13 mouse cellular contexts compared by ENCODE assay signal in the genomic region with DNA sequence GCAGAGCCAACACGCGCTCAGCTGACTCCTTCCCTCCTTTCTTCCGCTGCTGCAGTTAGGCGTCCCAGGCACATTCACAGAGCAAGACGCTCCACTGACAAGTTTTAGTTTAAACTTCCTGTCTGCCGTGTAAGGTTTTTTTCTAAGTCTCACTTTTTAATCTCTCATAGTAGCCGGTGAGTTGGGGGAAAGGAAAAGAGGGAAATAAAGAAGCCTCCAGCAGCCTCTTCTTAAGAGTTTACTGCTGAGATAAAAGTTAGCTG. TPM values are rescaled to one million over a fixed set of nuclear protein-coding genes. Genes with fewer than 3 reads are reported as not detected.
DNase-seq lines count a peak whose midpoint lies in the region; ATAC-seq and TF ChIP-seq lines count a peak whose summit lies in the region.
"Had no signal": no experiment of that assay in that cellular context is flagged by ENCODE, and none has a peak within 500 bp of the region (broad histone marks: within the 10 kb centered on the region; RNA-seq: fewer than 3 reads in every experiment).

No protein-coding gene starts in this region.

- DNase-seq in heart, adult 8-10 months (ENCODE audit: low spot score) = no peak
- no peak for DNase-seq in spleen, adult 2 months (ENCODE audit: low read depth in 1 of 2, low spot score in 2 of 2)
- no peak for DNase-seq in spleen, postnatal 4 days (ENCODE audit: low spot score in 2 of 2)
- DNase-seq in cerebellum, adult 9-11 months = no peak
- no peak for DNase-seq in left cerebral cortex, postnatal 36 days (ENCODE audit: low spot score in 2 of 2)
- DNase-seq in left cerebral cortex, adult 8-10 months (ENCODE audit: low spot score in 2 of 2) = no peak
- DNase-seq: cerebellum, postnatal 25 days; layer of hippocampus, postnatal 36 days had no signal

- no peak for TF ChIP-seq CTCF in spleen, adult 2 months (IDR thresholded peaks at IDR 0.05; ENCODE audit: extremely low read depth, insufficient read depth, insufficient read length, insufficient replicate concordance)

- intact Hi-C loops in left cerebral cortex, postnatal 36 days (cut with DNase I) = no loop called here

- TF ChIP-seq POLR2A in spleen, adult 2 months (IDR thresholded peaks at IDR 0.05; ENCODE audit: low read depth, low read length) = no peak

- peak overlapping the region; percentile 38 for H3K4me2 ChIP-seq in heart, embryonic 13.5 days
- 0 out of 2 replicates have a peak overlapping the region, but pooled peaks have one; percentile 26 for H3K4me2 ChIP-seq in intestine, embryonic 16.5 days (ENCODE audit: low read depth, low read length)

- H3K9ac ChIP-seq in heart, embryonic 13.5 days = peak overlapping the region; percentile 63
- H3K9ac ChIP-seq in intestine, embryonic 16.5 days (ENCODE audit: low read depth, low read length) = peak overlapping the region; percentile 38

- ATAC-seq in heart, embryonic 13.5 days (ENCODE audit: extremely low read depth, insufficient number of reproducible peaks, low FRiP score, low TSS enrichment) = no peak
- ATAC-seq in intestine, embryonic 16.5 days = no peak

- 27% methylated on average over 7 of the region's 7 CpGs for WGBS in heart, embryonic 13.5 days
- WGBS in spleen, adult 2 months = 18% methylated on average over 7 of the region's 7 CpGs
- 27% methylated on average over 7 of the region's 7 CpGs for WGBS in intestine, embryonic 16.5 days

- H3K27ac ChIP-seq in heart, embryonic 13.5 days (replicated peaks) = peak overlapping the region; percentile 91
- 0 out of 2 replicates have a peak overlapping the region, but pooled peaks have one; percentile 37 for H3K27ac ChIP-seq in spleen, adult 2 months (ENCODE audit: insufficient read depth, low read length)
- H3K27ac ChIP-seq in intestine, embryonic 16.5 days (ENCODE audit: low read length) = peak overlapping the region; percentile 84

- no peaks in the 10 kb centered on the region for H3K36me3 ChIP-seq in heart, embryonic 13.5 days
- no peaks in the 10 kb centered on the region for H3K36me3 ChIP-seq in spleen, adult 2 months (ENCODE audit: control insufficient read depth, insufficient read depth, low read length)
- no peaks in the 10 kb centered on the region for H3K36me3 ChIP-seq in intestine, embryonic 16.5 days (ENCODE audit: control insufficient read depth, insufficient read depth, low read length)

- no peaks in the 10 kb centered on the region for H3K27me3 ChIP-seq in heart, embryonic 13.5 days (replicated peaks)
- no peaks in the 10 kb centered on the region for H3K27me3 ChIP-seq in spleen, adult 2 months (ENCODE audit: control insufficient read depth, insufficient read depth, low read length)
- H3K27me3 ChIP-seq in intestine, embryonic 16.5 days (replicated peaks; ENCODE audit: control insufficient read depth, insufficient read depth, low read length) = no peaks in the 10 kb centered on the region

- H3K4me3 ChIP-seq in heart, embryonic 13.5 days = no peak overlapping the region
- no peak overlapping the region for H3K4me3 ChIP-seq in spleen, adult 2 months (ENCODE audit: extremely low read depth, insufficient read depth, insufficient read length)
- H3K4me3 ChIP-seq in intestine, embryonic 16.5 days (ENCODE audit: low read length) = no peak overlapping the region

- H3K9me3 ChIP-seq in heart, embryonic 13.5 days = no peaks in the 10 kb centered on the region
- H3K9me3 ChIP-seq in intestine, embryonic 16.5 days (ENCODE audit: control insufficient read depth, low read length) = no peaks in the 10 kb centered on the region

- peaks cover 60% of the 10 kb centered on the region for H3K4me1 ChIP-seq in heart, embryonic 13.5 days
- peaks cover 1% of the 10 kb centered on the region; the same call in 1 of the 2 replicates for H3K4me1 ChIP-seq in spleen, adult 2 months (ENCODE audit: control insufficient read depth, insufficient read depth, insufficient read length)
- peaks cover 23% of the 10 kb centered on the region for H3K4me1 ChIP-seq in intestine, embryonic 16.5 days (ENCODE audit: control insufficient read depth, insufficient read depth, low read length)

RNA-seq across cellular contexts. Expression of gene 4930558K02Rik, which starts 25.0 kb away (rescaled TPM):
- polyA plus RNA-seq in heart, embryonic 13.5 days (2015; fragmentation: Nextera tagmentation; extraction: Ambion mirVana) = not detected in 2 replicates
- not detected for total RNA-seq in heart, adult 8-10 months (2022)
- polyA plus RNA-seq in spleen, adult 2 months (2012; rRNA removed) = not detected in 2 replicates
- polyA plus RNA-seq in intestine, embryonic 16.5 days (2015; fragmentation: Nextera tagmentation; extraction: Ambion mirVana) = not detected in 2 replicates
- total RNA-seq in left cerebral cortex, postnatal 36 days (2021) = not detected
- total RNA-seq in left cerebral cortex, adult 8-10 months (2022) = under 1 TPM in 1 of 4 experiments, not detected in 3; 0.36 TPM
- total RNA-seq: adrenal gland, postnatal 14 days; gastrocnemius, postnatal 10 days; layer of hippocampus, postnatal 36 days had no signal
- polyA plus RNA-seq: midbrain, embryonic 14.5 days had no signal

RNA-seq across cellular contexts. Expression of gene Pigc, which starts 35.5 kb away (rescaled TPM):
- polyA plus RNA-seq in heart, embryonic 13.5 days (2015; fragmentation: Nextera tagmentation; extraction: Ambion mirVana) = 24.0 and 25.0 TPM in 2 replicates
- 10 to 100 TPM in 3 of 4 experiments, 1 to 10 TPM in 1; 10.0 to 11.2 (median 10.5) TPM for total RNA-seq in heart, adult 8-10 months (2022)
- polyA plus RNA-seq in spleen, adult 2 months (2012; rRNA removed) = 10.2 and 10.7 TPM in 2 replicates
- polyA plus RNA-seq in intestine, embryonic 16.5 days (2015; fragmentation: Nextera tagmentation; extraction: Ambion mirVana) = 35.3 and 35.8 TPM in 2 replicates
- total RNA-seq in left cerebral cortex, postnatal 36 days (2021) = 10 to 100 TPM; 12.3 to 16.9 TPM
- 10 to 100 TPM; 11.2 to 18.9 (median 14.7) TPM for total RNA-seq in left cerebral cortex, adult 8-10 months (2022)

Comparison
In these comparisons a context has a peak if more than half of its experiments do, and no peak if none do; other contexts are left out.
1. H3K27ac ChIP-seq: peak in every context shown above with its lines; median percentile 91 in heart, embryonic 13.5 days; 84 in intestine, embryonic 16.5 days; 37 in spleen, adult 2 months.